Mouse (Mus musculus) embryonic fibroblast, embryonic 13.5 days (primary cell): ENCODE measurements around the gene Clns1a.

ENCODE experiments used
- CTCF ChIP-seq: IDR thresholded peaks from 2 replicates; pipeline ENCODE4 v1.5.1; 2011; ENCODE audit warnings: mild to moderate bottlenecking, control low read depth, low read length, moderate library complexity, borderline replicate concordance; ENCODE audit not compliant: insufficient read depth
- POLR2A ChIP-seq: IDR thresholded peaks from 2 replicates; pipeline ENCODE4 v1.6.1; 2011; ENCODE audit warnings: low read depth, mild to moderate bottlenecking, control low read depth, low read length, moderate library complexity

- no peak for TF ChIP-seq CTCF
- no peak for TF ChIP-seq POLR2A
Observed at GRCm38 (mm10) chr7:97725401-97725800, 29.0 kb downstream of the Clns1a start.
